ENCODE assay signal across 13 mouse cellular contexts in genomic region chr5:113929526-113929925, GRCm38 (mm10). TPM values are rescaled to one million over a fixed set of nuclear protein-coding genes. Genes with fewer than 3 reads are reported as not detected.
DNase-seq lines count a peak whose midpoint lies in the region; ATAC-seq and TF ChIP-seq lines count a peak whose summit lies in the region.
"Had no signal": no experiment of that assay in that cellular context is flagged by ENCODE, and none has a peak within 500 bp of the region (broad histone marks: within the 10 kb centered on the region; RNA-seq: fewer than 3 reads in every experiment).

No protein-coding gene starts in this region.

- no peaks in the 10 kb centered on the region for H3K9me3 ChIP-seq in kidney, embryonic 14.5 days (ENCODE audit: control insufficient read depth, low read length)
- H3K9me3 ChIP-seq in midbrain, embryonic 10.5 days (replicated peaks), result 0 out of 2 replicates have a peak, but pooled peaks cover 5% of the 10 kb centered on the region
- no peaks in the 10 kb centered on the region; the same call in 1 of the 2 replicates for H3K9me3 ChIP-seq in midbrain, embryonic 11.5 days (ENCODE audit: control insufficient read depth, low read length)
- peaks cover 7% of the 10 kb centered on the region; the same call in 1 of the 2 replicates for H3K9me3 ChIP-seq in stomach, embryonic 16.5 days (replicated peaks; ENCODE audit: control insufficient read depth, low read length)
- H3K9me3 ChIP-seq: embryonic facial prominence, embryonic 12.5 days; forebrain, embryonic 15.5 days; limb, embryonic 12.5 days had no signal

- H3K4me1 ChIP-seq in kidney, embryonic 14.5 days (ENCODE audit: control insufficient read depth, insufficient read depth, low read length), result peaks cover 11% of the 10 kb centered on the region
- peaks cover 18% of the 10 kb centered on the region for H3K4me1 ChIP-seq in midbrain, embryonic 10.5 days
- H3K4me1 ChIP-seq in midbrain, embryonic 11.5 days (ENCODE audit: control insufficient read depth, insufficient read depth, low read length), result peaks cover 13% of the 10 kb centered on the region
- H3K4me1 ChIP-seq in stomach, embryonic 16.5 days (ENCODE audit: control insufficient read depth, insufficient read depth, low read length), result peaks cover 8% of the 10 kb centered on the region

- no peaks in the 10 kb centered on the region for H3K36me3 ChIP-seq in kidney, embryonic 14.5 days (ENCODE audit: control insufficient read depth, insufficient read depth, low read length)
- no peaks in the 10 kb centered on the region for H3K36me3 ChIP-seq in midbrain, embryonic 10.5 days
- no peaks in the 10 kb centered on the region for H3K36me3 ChIP-seq in midbrain, embryonic 11.5 days (ENCODE audit: control insufficient read depth, insufficient read depth, low read length)
- H3K36me3 ChIP-seq in stomach, embryonic 16.5 days (ENCODE audit: control insufficient read depth, insufficient read depth, low read length), result no peaks in the 10 kb centered on the region
- H3K36me3 ChIP-seq: embryonic facial prominence, embryonic 12.5 days; forebrain, embryonic 15.5 days; limb, embryonic 12.5 days had no signal

- intact Hi-C loops in gastrocnemius, adult 2 months (cut with DNase I), result no loop called here

- H3K9ac ChIP-seq in kidney, embryonic 14.5 days (ENCODE audit: low read depth, low read length), result no peak overlapping the region
- H3K9ac ChIP-seq in midbrain, embryonic 11.5 days (ENCODE audit: low read length), result no peak overlapping the region
- no peak overlapping the region for H3K9ac ChIP-seq in stomach, embryonic 16.5 days (ENCODE audit: low read length)
- H3K9ac ChIP-seq: embryonic facial prominence, embryonic 12.5 days; forebrain, embryonic 15.5 days; limb, embryonic 12.5 days had no signal

- no peaks in the 10 kb centered on the region for H3K27me3 ChIP-seq in kidney, embryonic 14.5 days (ENCODE audit: control insufficient read depth, insufficient read depth, low read length)
- H3K27me3 ChIP-seq in midbrain, embryonic 10.5 days (ENCODE audit: low read depth, poor library complexity, severe bottlenecking), result no peaks in the 10 kb centered on the region
- no peaks in the 10 kb centered on the region for H3K27me3 ChIP-seq in midbrain, embryonic 11.5 days (ENCODE audit: control insufficient read depth, insufficient read depth, low read length)
- H3K27me3 ChIP-seq in stomach, embryonic 16.5 days (ENCODE audit: control insufficient read depth, insufficient read depth, low read length), result no peaks in the 10 kb centered on the region
- H3K27me3 ChIP-seq: embryonic facial prominence, embryonic 12.5 days; forebrain, embryonic 15.5 days; limb, embryonic 12.5 days had no signal

- whole genome bisulfite sequencing in kidney, embryonic 14.5 days, result 64% methylated on average over 10 of the region's 10 CpGs
- WGBS in midbrain, embryonic 10.5 days, result 74% methylated on average over 10 of the region's 10 CpGs
- 63% methylated on average over 10 of the region's 10 CpGs for WGBS in midbrain, embryonic 11.5 days
- 63% methylated on average over 10 of the region's 10 CpGs for WGBS in stomach, embryonic 16.5 days

- H3K27ac ChIP-seq in gastrocnemius, adult 2 months, result peak overlapping the region; percentile 84
- no peak overlapping the region for H3K27ac ChIP-seq in kidney, embryonic 14.5 days (ENCODE audit: low read depth, low read length)
- peak overlapping the region; percentile 85 for H3K27ac ChIP-seq in midbrain, embryonic 10.5 days (replicated peaks)
- no peak overlapping the region for H3K27ac ChIP-seq in midbrain, embryonic 11.5 days (ENCODE audit: low read depth, low read length)
- H3K27ac ChIP-seq in stomach, embryonic 16.5 days (ENCODE audit: low read length), result no peak overlapping the region; the same call in 1 of the 2 replicates
- H3K27ac ChIP-seq: embryonic facial prominence, embryonic 12.5 days; forebrain, embryonic 15.5 days; limb, embryonic 12.5 days had no signal

- ATAC-seq in kidney, embryonic 14.5 days (ENCODE audit: low FRiP score, low TSS enrichment), result peak; percentile 28; the same call in 1 of the 2 replicates
- no peak for ATAC-seq in midbrain, embryonic 11.5 days (ENCODE audit: low FRiP score)
- ATAC-seq in stomach, embryonic 16.5 days (ENCODE audit: insufficient read depth, low FRiP score), result no peak
- ATAC-seq: forebrain, embryonic 15.5 days had no signal

- DNase-seq in gastrocnemius, adult 2 months, result no peak
- DNase-seq in gastrocnemius, postnatal 10 days, result no peak
- no peak for DNase-seq in kidney, postnatal 36 days
- no peak for DNase-seq in midbrain, embryonic 10.5 days (ENCODE audit: low spot score)
- no peak for DNase-seq in midbrain, embryonic 11.5 days (ENCODE audit: low spot score, missing footprints)
- no peak for DNase-seq in cerebellum, postnatal 25 days
- DNase-seq: cerebellum, adult 9-11 months; thymus, adult 2 months had no signal

- TF ChIP-seq CTCF in gastrocnemius, adult 2 months (IDR thresholded peaks at IDR 0.05), result peak; percentile 30; the same call in 1 of the 2 replicates

- H3K4me3 ChIP-seq in gastrocnemius, adult 2 months, result no peak overlapping the region; the same call in 1 of the 2 replicates
- no peak overlapping the region for H3K4me3 ChIP-seq in kidney, embryonic 14.5 days (ENCODE audit: low read length)
- no peak overlapping the region for H3K4me3 ChIP-seq in midbrain, embryonic 10.5 days
- no peak overlapping the region for H3K4me3 ChIP-seq in midbrain, embryonic 11.5 days (ENCODE audit: low read depth, low read length)
- no peak overlapping the region for H3K4me3 ChIP-seq in stomach, embryonic 16.5 days (replicated peaks; ENCODE audit: low read length)
- H3K4me3 ChIP-seq: embryonic facial prominence, embryonic 12.5 days; forebrain, embryonic 15.5 days; limb, embryonic 12.5 days had no signal

- H3K4me2 ChIP-seq in kidney, embryonic 14.5 days (replicated peaks; ENCODE audit: low read depth, low read length), result no peak overlapping the region; the same call in 1 of the 2 replicates
- no peak overlapping the region for H3K4me2 ChIP-seq in midbrain, embryonic 11.5 days
- H3K4me2 ChIP-seq in stomach, embryonic 16.5 days (ENCODE audit: low read depth, low read length), result 0 out of 2 replicates have a peak overlapping the region, but pooled peaks have one; percentile 16
- H3K4me2 ChIP-seq: embryonic facial prominence, embryonic 12.5 days; forebrain, embryonic 15.5 days; limb, embryonic 12.5 days had no signal

RNA-seq across cellular contexts. Expression of gene Coro1c, which starts 21.0 kb away (rescaled TPM):
- 10 to 100 TPM in 1 of 2 experiments, 1 to 10 TPM in 1; 7.8 to 11.8 TPM for total RNA-seq in gastrocnemius, adult 2 months (2021)
- 10 to 100 TPM; 39.1 to 48.9 TPM for total RNA-seq in gastrocnemius, postnatal 10 days (2021)
- polyA plus RNA-seq in kidney, embryonic 14.5 days (2014; fragmentation: Nextera tagmentation; extraction: Ambion mirVana), result 42.1 and 108 TPM in 2 replicates
- 205 and 233 TPM in 2 replicates for polyA plus RNA-seq in midbrain, embryonic 10.5 days (2016; fragmentation: Nextera tagmentation; extraction: Ambion mirVana)
- 201 and 205 TPM in 2 replicates for polyA plus RNA-seq in midbrain, embryonic 11.5 days (2014; fragmentation: Nextera tagmentation; extraction: Ambion mirVana)
- 145 and 159 TPM in 2 replicates for polyA plus RNA-seq in stomach, embryonic 16.5 days (2015; fragmentation: Nextera tagmentation; extraction: Ambion mirVana)

Comparison
In these comparisons a context has a peak if more than half of its experiments do, and no peak if none do; other contexts are left out.
1. H3K27ac ChIP-seq: peak in gastrocnemius, adult 2 months (single experiment) and midbrain, embryonic 10.5 days (single experiment); none in kidney, embryonic 14.5 days (single experiment), midbrain, embryonic 11.5 days (single experiment) and stomach, embryonic 16.5 days (single experiment).